Mouse (Mus musculus) forebrain, embryonic 10.5 days (tissue): Measurements from ENCODE around the gene Ager. TPM values are rescaled to one million over a fixed set of nuclear protein-coding genes. Genes with fewer than 3 reads are reported as not detected.

Experiments used
- DNase-seq: peaks from one replicate; pipeline ENCODE4 v3.0.0-alpha.2; 2017; ENCODE audit warnings: low spot score; ENCODE audit errors: extremely low spot score
- H3K27ac ChIP-seq: fragments of 300-500 bp; sonication (generic); 2 replicates; pipeline ENCODE4 v1.5.1; 2016; ENCODE audit warnings: mild to moderate bottlenecking
- H3K27me3 ChIP-seq: fragments of 300-500 bp; sonication (generic); 2 replicates; pipeline ENCODE4 v1.6.1; 2016; ENCODE audit warnings: mild to moderate bottlenecking; ENCODE audit not compliant: poor library complexity, severe bottlenecking
- H3K36me3 ChIP-seq: fragments of 300-500 bp; sonication (generic); replicated peaks from 2 replicates; pipeline ENCODE4 v1.6.1; 2016; ENCODE audit warnings: mild to moderate bottlenecking, moderate library complexity
- H3K4me1 ChIP-seq: fragments of 300-500 bp; sonication (generic); 2 replicates; pipeline ENCODE4 v1.6.1; 2016
- H3K4me3 ChIP-seq: fragments of 300-500 bp; sonication (generic); 2 replicates; pipeline ENCODE4 v1.5.1; 2016; ENCODE audit warnings: mild to moderate bottlenecking, moderate library complexity
- H3K9me3 ChIP-seq: fragments of 300-500 bp; sonication (generic); 2 replicates; pipeline ENCODE4 v1.6.1; 2016; ENCODE audit warnings: mild to moderate bottlenecking, moderate library complexity
- WGBS: fragments of 180-500 bp; shearing (Covaris S2); methylation state at CpG from one replicate; pipeline ENCODE4 v1.1.7; 2016; 5-methylcytosine and 5-hydroxymethylcytosine counted together
- polyA plus RNA-seq: library from polyadenylated mRNA; unstranded; fragments of >200 nt; fragmentation: Nextera tagmentation; extraction: Ambion mirVana; gene quantifications from 2 replicates; pipeline ENCODE4 v1.2.1, GENCODE M21; 2016

The Ager gene
- polyA plus RNA-seq, 1 experiment from 2014 or later = 2.3 TPM

DNA sequence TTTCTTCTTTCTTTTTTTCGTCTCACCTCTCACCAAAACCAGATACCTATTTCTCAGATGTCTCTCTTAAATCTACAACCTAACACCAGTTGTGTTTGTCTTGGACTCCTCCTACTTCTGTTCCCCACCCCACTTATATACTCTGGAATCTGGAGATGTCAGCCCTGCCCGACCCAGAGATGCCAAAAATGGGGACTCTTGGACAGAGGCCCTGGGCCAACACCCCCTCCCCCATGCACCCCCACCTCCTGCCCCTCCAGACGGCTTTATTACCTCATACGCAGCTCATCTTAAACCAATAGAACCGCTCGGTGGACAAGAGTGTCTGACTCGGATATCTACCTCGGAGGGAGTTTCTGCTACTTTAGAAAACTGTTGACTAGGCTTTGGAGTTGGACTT is 1.6 kb upstream of the Ager start:
- WGBS = 85% methylated on average over 8 of the region's 8 CpGs
- H3K4me1 ChIP-seq = peaks cover 77% of the 10 kb centered on the region
- DNase-seq = no peak

DNA sequence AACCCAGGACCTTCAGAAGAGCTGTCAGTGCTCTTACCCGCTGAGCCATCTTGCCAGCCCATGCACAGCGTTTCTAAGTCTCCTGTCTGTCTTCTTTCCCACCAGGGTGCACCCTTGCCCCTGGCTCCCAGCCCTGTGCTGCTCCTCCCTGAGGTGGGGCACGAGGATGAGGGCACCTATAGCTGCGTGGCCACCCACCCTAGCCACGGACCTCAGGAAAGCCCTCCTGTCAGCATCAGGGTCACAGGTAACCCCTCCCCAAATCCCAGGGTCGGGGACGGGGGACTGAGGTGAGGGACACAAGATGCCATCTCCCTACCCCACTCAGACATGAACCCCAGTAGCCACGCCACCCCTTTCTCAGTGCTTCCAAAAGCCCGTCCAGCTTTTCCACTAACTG is 2.2 kb downstream of the Ager start:
- no peak overlapping the region for H3K27ac ChIP-seq
- peak overlapping the region; percentile 1; the same call in 1 of the 2 replicates for H3K4me3 ChIP-seq
- H3K4me1 ChIP-seq = peaks cover 61% of the 10 kb centered on the region
- 76% methylated on average over 9 of the region's 9 CpGs for WGBS
- H3K36me3 ChIP-seq = peaks cover 45% of the 10 kb centered on the region
- DNase-seq = no peak
- H3K27me3 ChIP-seq = no peaks in the 10 kb centered on the region
- H3K9me3 ChIP-seq = no peaks in the 10 kb centered on the region

More for the DNA sequence above, 1.6 kb upstream of the Ager start:
- Histone ChIP-seq H3K4me3 (no peak overlapping the region; the same call in 1 of the 2 replicates), H3K36me3 (peaks cover 47% of the 10 kb centered on the region), H3K9me3 (no peaks in the 10 kb centered on the region), H3K27me3 (no peaks in the 10 kb centered on the region), H3K27ac (no peak overlapping the region)

- Histone ChIP-seq H3K9me3 (no peaks in the 10 kb centered on the region), H3K27ac (no peak overlapping the region), H3K27me3 (no peaks in the 10 kb centered on the region), H3K4me3 (peak overlapping the region; percentile 70; the same call in 1 of the 2 replicates), H3K36me3 (peaks cover 27% of the 10 kb centered on the region), H3K4me1 (peaks cover 57% of the 10 kb centered on the region)
- DNase-seq = no peak
- 92% methylated on average over 12 of the region's 12 CpGs for WGBS
Measured at GRCm38 (mm10) chr17:34601796-34602195, 4.1 kb downstream of the Ager start.

DNA sequence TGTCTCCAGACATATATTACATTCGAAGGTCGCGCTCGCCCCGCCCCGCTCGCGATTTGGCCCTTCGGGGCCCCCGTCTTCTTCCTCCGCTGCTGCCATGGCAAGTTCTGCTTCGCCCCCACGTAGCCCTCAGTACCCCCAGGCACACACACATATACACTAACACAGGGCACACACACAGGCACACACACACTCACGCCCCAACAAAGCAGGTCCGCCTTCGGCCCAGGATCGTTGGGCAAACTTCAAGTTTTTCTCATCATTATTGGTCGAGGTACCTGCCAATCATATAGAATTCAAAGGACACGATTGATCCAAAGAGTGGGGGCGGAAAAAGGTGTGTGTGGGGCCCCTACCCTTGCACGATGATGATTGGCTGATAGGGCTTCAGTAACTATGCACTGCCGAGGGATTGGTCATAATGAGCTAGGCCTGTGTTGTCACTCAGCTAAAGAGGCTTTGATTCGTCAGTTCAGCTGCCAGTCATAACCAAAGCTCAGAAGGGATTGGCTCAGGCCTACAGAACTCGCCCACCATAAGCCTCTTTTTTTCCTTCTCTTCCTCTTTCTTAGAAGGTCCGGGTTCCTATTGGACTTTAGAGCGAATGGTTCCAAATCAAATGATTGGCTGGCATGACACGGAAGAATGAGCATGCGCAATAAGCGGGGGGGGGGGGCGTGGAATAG is 5.9 kb downstream of the Ager start, which contains the start of gene Rnf5:
Gene Rnf5, minus strand, starts transcription at position 316 of the 686 bp plus-strand sequence.
- no peaks in the 10 kb centered on the region for H3K9me3 ChIP-seq
- DNase-seq = peak; percentile 96
- peaks cover 59% of the 10 kb centered on the region for H3K4me1 ChIP-seq
- WGBS = under 1% methylated on average over 30 of the region's 30 CpGs
- H3K36me3 ChIP-seq = peaks cover 39% of the 10 kb centered on the region
- peak within 1 kb of the TSS; percentile 93 for H3K27ac ChIP-seq
- no peaks in the 10 kb centered on the region for H3K27me3 ChIP-seq
- peak within 1 kb of the TSS; percentile 70 for H3K4me3 ChIP-seq

DNA sequence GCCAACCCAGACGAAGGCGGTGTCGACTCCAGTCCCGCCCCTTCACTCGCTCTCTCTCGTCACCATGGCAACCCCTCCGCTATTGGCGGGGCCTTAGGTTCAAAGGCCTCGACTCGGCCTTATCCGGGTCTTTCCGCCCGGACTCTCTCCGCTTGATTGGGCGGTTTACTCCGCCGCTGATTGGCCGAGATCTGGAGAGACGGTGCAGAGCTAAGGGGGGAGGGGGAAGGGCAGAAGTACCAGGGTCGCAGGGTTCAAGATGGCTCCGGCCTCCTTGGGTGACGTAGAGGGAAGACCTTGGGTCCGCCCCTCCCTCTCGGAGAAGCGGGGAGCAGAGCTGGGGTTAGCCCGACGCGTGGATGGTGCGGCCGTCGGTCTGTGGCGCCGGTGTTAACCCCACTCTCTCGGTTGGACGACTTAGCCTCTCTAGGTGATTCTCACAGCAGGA is 6.4 kb downstream of the Ager start, which contains the start of gene Agpat1:
Gene Agpat1, plus strand, starts transcription at position 202 of the 448 bp plus-strand sequence.
- H3K4me1 ChIP-seq = peaks cover 60% of the 10 kb centered on the region
- peak; percentile 100 for DNase-seq
- WGBS = under 1% methylated on average over 35 of the region's 35 CpGs
- peaks cover 43% of the 10 kb centered on the region for H3K36me3 ChIP-seq
- H3K27ac ChIP-seq = peak within 1 kb of the TSS; percentile 93
- peak within 1 kb of the TSS; percentile 70 for H3K4me3 ChIP-seq
- no peaks in the 10 kb centered on the region for H3K9me3 ChIP-seq
- H3K27me3 ChIP-seq = no peaks in the 10 kb centered on the region

DNA sequence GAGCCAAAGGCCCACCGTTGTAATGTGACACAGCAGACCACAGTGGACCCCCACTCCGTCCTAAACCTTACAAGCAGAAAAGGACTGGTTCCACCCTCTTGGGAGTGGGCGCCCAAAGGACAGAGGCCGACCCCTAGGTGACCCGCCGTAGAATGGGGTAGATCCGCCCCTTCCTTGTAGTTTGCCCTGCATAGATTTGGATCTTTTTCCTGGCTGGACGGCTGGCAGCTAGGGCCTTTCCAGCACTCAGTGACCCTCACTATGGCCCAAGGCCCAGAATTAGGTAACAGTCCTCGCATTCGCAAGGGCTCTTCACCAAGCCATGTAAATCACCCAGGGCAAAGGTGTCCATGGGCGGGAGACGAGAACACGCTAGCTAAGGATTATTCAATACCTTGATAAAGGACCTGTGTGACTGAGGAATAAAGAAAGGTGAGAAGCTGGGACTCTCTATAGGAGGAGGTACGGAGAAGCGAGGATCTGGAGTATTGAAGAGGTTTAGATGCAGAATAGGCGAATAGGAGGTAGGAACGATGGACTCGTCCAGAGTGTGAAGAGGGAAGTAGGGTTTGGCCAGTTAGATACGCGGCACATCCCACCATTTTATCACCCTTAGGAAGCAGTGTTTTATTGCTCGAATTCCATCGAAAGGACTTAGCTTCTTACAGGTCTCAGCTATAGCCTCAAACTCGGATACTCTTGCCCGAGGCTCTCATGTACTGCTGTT is 7.0 kb downstream of the Ager start:
- H3K4me3 ChIP-seq = peak overlapping the region; percentile 70
- peaks cover 57% of the 10 kb centered on the region for H3K4me1 ChIP-seq
- H3K9me3 ChIP-seq = no peaks in the 10 kb centered on the region
- H3K36me3 ChIP-seq = peaks cover 41% of the 10 kb centered on the region
- WGBS = 17% methylated on average over 24 of the region's 24 CpGs
- H3K27me3 ChIP-seq = no peaks in the 10 kb centered on the region
- H3K27ac ChIP-seq = peak overlapping the region; percentile 93
- no peak for DNase-seq

DNA sequence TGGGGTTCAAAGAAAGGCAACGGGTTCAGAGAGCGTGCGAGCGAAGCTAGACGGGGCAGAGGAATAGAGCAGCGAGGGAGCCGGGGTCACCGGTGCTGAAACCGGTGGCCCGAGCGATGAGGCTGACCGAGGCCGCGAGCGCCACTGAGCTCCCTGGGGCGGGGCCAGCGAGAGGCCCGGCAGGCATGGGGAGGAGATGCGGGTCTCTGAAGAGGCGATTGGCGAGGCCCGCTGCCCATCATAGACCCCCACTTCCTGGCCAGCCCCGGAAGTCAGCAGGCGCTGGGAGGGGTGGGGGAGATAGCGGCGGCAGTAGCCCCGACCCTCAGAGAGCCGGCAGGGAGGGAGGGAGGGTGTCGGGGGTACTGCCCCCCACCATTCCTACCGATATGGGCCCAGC is 7.9 kb downstream of the Ager start:
- DNase-seq = peak; percentile 93
- Histone ChIP-seq H3K27me3 (no peaks in the 10 kb centered on the region), H3K27ac (peak overlapping the region; percentile 93), H3K9me3 (no peaks in the 10 kb centered on the region), H3K4me3 (peak overlapping the region; percentile 70), H3K36me3 (peaks cover 41% of the 10 kb centered on the region), H3K4me1 (peaks cover 57% of the 10 kb centered on the region)
- WGBS = under 1% methylated on average over 24 of the region's 30 CpGs

GRCm38 (mm10) chr17:34606186-34607039 is 8.8 kb downstream of the Ager start:
- Histone ChIP-seq H3K27me3 (no peaks in the 10 kb centered on the region), H3K9me3 (no peaks in the 10 kb centered on the region), H3K27ac (peak overlapping the region; percentile 93), H3K4me1 (peaks cover 57% of the 10 kb centered on the region), H3K36me3 (peaks cover 41% of the 10 kb centered on the region), H3K4me3 (peak overlapping the region; percentile 70)
- DNase-seq = no peak
- WGBS = 19% methylated on average over 32 of the region's 32 CpGs

DNA sequence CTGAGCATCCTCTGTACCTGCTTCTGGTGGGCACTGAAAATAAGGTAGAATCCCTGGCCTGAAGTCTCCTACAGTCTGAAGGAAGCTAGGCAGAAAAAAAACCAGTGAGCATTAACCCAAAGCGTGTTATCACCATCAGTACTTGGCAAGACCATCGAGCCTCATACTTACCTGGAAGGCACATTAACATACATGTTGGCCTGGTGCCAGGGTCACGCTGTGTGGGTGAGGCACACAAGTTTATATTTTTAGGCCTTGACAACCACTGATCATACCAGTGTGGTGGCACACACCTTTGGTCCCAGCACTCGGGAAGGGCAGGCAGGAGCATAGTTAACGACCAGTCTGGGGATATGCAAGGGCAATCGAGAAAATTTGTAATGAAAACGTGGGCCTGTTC is 10.3 kb downstream of the Ager start:
- WGBS = 94% methylated on average over 7 of the region's 7 CpGs
- no peak for DNase-seq
- Histone ChIP-seq H3K36me3 (peaks cover 49% of the 10 kb centered on the region), H3K9me3 (no peaks in the 10 kb centered on the region), H3K4me3 (0 out of 2 replicates have a peak overlapping the region, but pooled peaks have one; percentile 5), H3K4me1 (peaks cover 43% of the 10 kb centered on the region), H3K27me3 (no peaks in the 10 kb centered on the region), H3K27ac (no peak overlapping the region)

- Histone ChIP-seq H3K36me3 (peaks cover 79% of the 10 kb centered on the region), H3K4me1 (peaks cover 34% of the 10 kb centered on the region), H3K27me3 (no peaks in the 10 kb centered on the region), H3K27ac (no peak overlapping the region), H3K4me3 (no peak overlapping the region), H3K9me3 (no peaks in the 10 kb centered on the region)
- WGBS = 93% methylated on average over 8 of the region's 8 CpGs
- no peak for DNase-seq
Measured at GRCm38 (mm10) chr17:34611050-34611449, 13.4 kb downstream of the Ager start.

DNA sequence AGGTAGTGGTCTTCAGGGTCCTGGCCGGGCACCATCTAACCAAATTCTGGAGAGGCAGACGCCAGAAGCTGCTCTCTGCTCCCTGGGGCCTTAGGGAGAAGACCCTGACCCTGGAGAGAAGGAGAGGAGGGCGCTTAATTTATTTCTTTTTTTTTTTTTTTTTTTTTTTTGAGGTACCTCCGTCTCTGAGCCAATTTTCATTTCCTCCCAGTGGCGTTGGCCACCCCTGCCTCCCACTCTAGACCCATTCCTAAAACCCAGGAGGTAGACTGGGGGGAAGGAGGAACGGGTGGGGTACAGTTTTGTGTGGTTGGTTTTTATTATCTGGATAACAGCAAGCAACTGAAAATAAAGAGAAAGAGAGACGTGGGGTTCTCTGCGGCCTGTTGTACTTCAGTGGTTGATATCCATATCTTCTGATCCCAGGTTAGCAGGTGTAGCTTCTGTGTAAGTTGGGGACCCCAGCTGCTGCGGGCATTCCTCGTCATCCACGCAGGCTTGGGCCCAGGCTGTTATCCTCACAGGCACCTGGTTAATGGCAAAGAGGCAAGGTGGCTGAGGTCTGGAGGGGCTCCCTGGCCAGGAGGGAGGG is 15.5 kb downstream of the Ager start:
- Histone ChIP-seq H3K4me3 (no peak overlapping the region), H3K36me3 (peaks cover 85% of the 10 kb centered on the region), H3K4me1 (peaks cover 22% of the 10 kb centered on the region), H3K27ac (no peak overlapping the region), H3K9me3 (no peaks in the 10 kb centered on the region), H3K27me3 (no peaks in the 10 kb centered on the region)
- 86% methylated on average over 11 of the region's 11 CpGs for WGBS
- DNase-seq = no peak

GRCm38 (mm10) chr17:34613830-34614229 is 16.2 kb downstream of the Ager start:
- no peak for DNase-seq
- no peak overlapping the region for H3K27ac ChIP-seq
- H3K4me3 ChIP-seq = no peak overlapping the region
- 92% methylated on average over 10 of the region's 10 CpGs for WGBS
- no peaks in the 10 kb centered on the region for H3K9me3 ChIP-seq
- peaks cover 15% of the 10 kb centered on the region for H3K4me1 ChIP-seq
- H3K27me3 ChIP-seq = no peaks in the 10 kb centered on the region
- peaks cover 78% of the 10 kb centered on the region for H3K36me3 ChIP-seq
